Comparison of ENCODE assay signal across 7 mouse cellular contexts in the genomic region with DNA sequence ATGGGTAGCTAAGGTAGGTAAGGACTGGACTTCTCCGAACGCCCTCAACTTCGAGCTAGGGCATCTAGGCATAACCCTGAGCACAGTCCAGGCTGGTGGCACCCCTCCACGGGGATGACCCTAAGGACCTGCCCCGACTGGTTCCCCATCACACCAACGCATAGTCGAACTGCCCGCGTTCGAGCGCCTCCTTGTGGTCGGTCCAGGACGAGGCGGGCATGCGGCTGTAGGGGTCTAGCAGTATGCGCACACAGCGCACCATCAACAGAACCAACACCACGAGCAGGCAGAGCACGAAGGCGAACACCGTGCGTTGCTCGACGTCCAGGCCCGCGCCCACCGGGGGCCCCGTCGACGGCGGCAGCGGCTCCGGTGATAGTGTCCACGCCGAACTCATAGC. TPM values are rescaled to one million over a fixed set of nuclear protein-coding genes. Genes with fewer than 3 reads are reported as not detected.
A peak's percentile ranks its signal among the peaks of the same experiment; 100 is the strongest.
DNase-seq lines count a peak whose midpoint lies in the region.

No protein-coding gene starts in this region.

- DNase-seq in adipocyte (ENCODE audit: low spot score): peak; percentile 60
- peak; percentile 65 to 67 for DNase-seq in cerebellum, postnatal 36 days
- peak; percentile 84 to 86 for DNase-seq in frontal cortex, postnatal 36 days (ENCODE audit: low spot score in 2 of 2)
- DNase-seq in induced T-regulatory cell, adult 2 months (ENCODE audit: low read depth): peak; percentile 82
- DNase-seq in left cerebral cortex, postnatal 4 days: peak; percentile 91
- DNase-seq in midbrain, embryonic 10.5 days (ENCODE audit: low spot score): peak; percentile 89
- DNase-seq in right cerebral cortex, postnatal 25 days: peak; percentile 80

- H3K27me3 ChIP-seq in midbrain, embryonic 10.5 days (ENCODE audit: low read depth, poor library complexity, severe bottlenecking): no peaks in the 10 kb centered on the region

- peak overlapping the region; percentile 99 for H3K27ac ChIP-seq in midbrain, embryonic 10.5 days (replicated peaks)

- no peaks in the 10 kb centered on the region for H3K9me3 ChIP-seq in midbrain, embryonic 10.5 days (replicated peaks)

- H3K4me1 ChIP-seq in midbrain, embryonic 10.5 days: peaks cover 42% of the 10 kb centered on the region

- peak overlapping the region; percentile 91 for H3K4me3 ChIP-seq in midbrain, embryonic 10.5 days

- peaks cover 79% of the 10 kb centered on the region for H3K36me3 ChIP-seq in midbrain, embryonic 10.5 days

- WGBS in midbrain, embryonic 10.5 days: 3% methylated on average over 35 of the region's 35 CpGs

- intact Hi-C loops in left cerebral cortex, postnatal 4 days (cut with DNase I): no loop called here

RNA-seq across cellular contexts. Expression of gene Ctxn1, which starts 0.8 kb away (rescaled TPM):
- 100 to 1,000 TPM; 421 to 425 TPM for total RNA-seq in left cerebral cortex, postnatal 4 days (2021)
- 122 and 148 TPM in 2 replicates for polyA plus RNA-seq in midbrain, embryonic 10.5 days (2016; fragmentation: Nextera tagmentation; extraction: Ambion mirVana)

RNA-seq across cellular contexts. Expression of gene Snapc2, which starts 5.4 kb away (rescaled TPM):
- 10 to 100 TPM; 32.6 to 34.4 TPM for total RNA-seq in left cerebral cortex, postnatal 4 days (2021)
- 65.2 and 68.0 TPM in 2 replicates for polyA plus RNA-seq in midbrain, embryonic 10.5 days (2016; fragmentation: Nextera tagmentation; extraction: Ambion mirVana)

RNA-seq across cellular contexts. Expression of gene Tgfbr3l, which starts 10.2 kb away (rescaled TPM):
- 10 to 100 TPM in 1 of 2 experiments, 1 to 10 TPM in 1; 8.7 to 12.9 TPM for total RNA-seq in left cerebral cortex, postnatal 4 days (2021)
- 2.6 and 3.6 TPM in 2 replicates for polyA plus RNA-seq in midbrain, embryonic 10.5 days (2016; fragmentation: Nextera tagmentation; extraction: Ambion mirVana)

RNA-seq across cellular contexts. Expression of gene Timm44, which starts 17.5 kb away (rescaled TPM):
- total RNA-seq in left cerebral cortex, postnatal 4 days (2021): 10 to 100 TPM; 60.4 to 67.1 TPM
- polyA plus RNA-seq in midbrain, embryonic 10.5 days (2016; fragmentation: Nextera tagmentation; extraction: Ambion mirVana): 61.9 and 66.9 TPM in 2 replicates

RNA-seq across cellular contexts. Expression of gene Gm49320, which starts 19.6 kb away (rescaled TPM):
- under 1 TPM in 1 of 2 experiments, not detected in 1; 0.74 TPM for total RNA-seq in left cerebral cortex, postnatal 4 days (2021)
- polyA plus RNA-seq in midbrain, embryonic 10.5 days (2016; fragmentation: Nextera tagmentation; extraction: Ambion mirVana): 0.43 and 1.3 TPM in 2 replicates

Comparison
In these comparisons a context has a peak if more than half of its experiments do, and no peak if none do; other contexts are left out.
1. Peak in every context shown above with its lines: DNase-seq, H3K4me3 ChIP-seq and H3K27ac ChIP-seq.